Mouse (Mus musculus) myocyte (in vitro differentiated cells): ENCODE results near the gene Jazf1.

Experiments
- CEBPB ChIP-seq: IDR thresholded peaks from 2 replicates; pipeline ENCODE4 v1.6.1; 2011; ENCODE audit warnings: mild to moderate bottlenecking, moderate library complexity; ENCODE audit not compliant: poor library complexity, insufficient read depth, severe bottlenecking
- E2F4 ChIP-seq: IDR thresholded peaks from one replicate; pipeline ENCODE4 v1.6.1; 2011; ENCODE audit warnings: mild to moderate bottlenecking, control low read depth, moderate library complexity; ENCODE audit not compliant: insufficient read depth
- MAX ChIP-seq: IDR thresholded peaks from one replicate; pipeline ENCODE4 v1.6.1; 2011; ENCODE audit warnings: low read depth, mild to moderate bottlenecking, control low read depth
- MYOD1 ChIP-seq, 3 experiments: IDR thresholded peaks; one replicate each; pipeline ENCODE4 v1.6.1; 2011; ENCODE audit warnings: control low read depth in 2 of 3, low read depth in 2 of 3, mild to moderate bottlenecking in 2 of 3, moderate library complexity in 1 of 3; ENCODE audit not compliant: insufficient read length in 2 of 3, control insufficient read depth in 1 of 3
- MYOG ChIP-seq, 3 experiments: IDR thresholded peaks; one replicate each; pipeline ENCODE4 v1.6.1; 2011; ENCODE audit warnings: control low read depth in 2 of 3, low read depth in 2 of 3, mild to moderate bottlenecking in 2 of 3; ENCODE audit not compliant: insufficient read length in 2 of 3, control insufficient read depth in 1 of 3, insufficient read depth in 1 of 3
- POLR2A ChIP-seq: IDR thresholded peaks from one replicate; pipeline ENCODE4 v1.6.1; 2011; ENCODE audit warnings: low read depth, mild to moderate bottlenecking, control low read depth, moderate library complexity; ENCODE audit not compliant: insufficient read length
- POLR2AphosphoS2 ChIP-seq: IDR thresholded peaks from one replicate; pipeline ENCODE4 v1.6.1; 2011; ENCODE audit warnings: low read depth, control low read depth; ENCODE audit not compliant: insufficient read length

- no peak for TF ChIP-seq POLR2AphosphoS2
- TF ChIP-seq POLR2A = no peak
- no peak for TF ChIP-seq CEBPB
- no peak for TF ChIP-seq E2F4
- TF ChIP-seq MYOG (IDR thresholded peaks at IDR 0.05; ENCODE audit: control insufficient read depth in 1 of 3, insufficient read depth in 1 of 3, insufficient read length in 2 of 3, low read depth in 2 of 3) = no peak
- TF ChIP-seq MYOD1 (IDR thresholded peaks at IDR 0.05; ENCODE audit: control insufficient read depth in 1 of 3, insufficient read length in 2 of 3, low read depth in 2 of 3) = no peak
- no peak for TF ChIP-seq MAX
Measured at GRCm38 (mm10) chr6:53022069-53022468, 46.4 kb downstream of the Jazf1 start.
